Mouse (Mus musculus) midbrain, embryonic 11.5 days (tissue): ENCODE measurements around the gene Mmrn1. TPM values are rescaled to one million over a fixed set of nuclear protein-coding genes. Genes with fewer than 3 reads are reported as not detected.
A peak's percentile ranks its signal among the peaks of the same experiment; 100 is the strongest.

Experiments
- ATAC-seq: fragments of 200-750 bp; cut with Nextera tagmentation; 2 replicates; pipeline ENCODE4 v1.8.0; 2017; ENCODE audit warnings: moderate TSS enrichment, moderate library complexity; ENCODE audit not compliant: low FRiP score
- DNase-seq: peaks from one replicate; pipeline ENCODE4 v3.0.0; 2015; ENCODE audit warnings: low spot score; ENCODE audit errors: missing footprints
- H3K27ac ChIP-seq: fragments of 300-500 bp; sonication (generic); 2 replicates; pipeline ENCODE4 v1.5.1; 2014; ENCODE audit warnings: low read depth, low read length
- H3K27me3 ChIP-seq: fragments of 300-500 bp; sonication (generic); 2 replicates; pipeline ENCODE4 v1.6.1; 2014; ENCODE audit warnings: mild to moderate bottlenecking, low read length, moderate library complexity, mixed read lengths; ENCODE audit not compliant: control insufficient read depth, insufficient read depth
- H3K36me3 ChIP-seq: fragments of 300-500 bp; sonication (generic); 2 replicates; pipeline ENCODE4 v1.6.1; 2014; ENCODE audit warnings: mild to moderate bottlenecking, low read length, moderate library complexity, mixed read lengths; ENCODE audit not compliant: control insufficient read depth, insufficient read depth
- H3K4me1 ChIP-seq: fragments of 300-500 bp; sonication (generic); 2 replicates; pipeline ENCODE4 v1.6.1; 2014; ENCODE audit warnings: low read length; ENCODE audit not compliant: control insufficient read depth, insufficient read depth
- H3K4me2 ChIP-seq: fragments of 300-500 bp; sonication (generic); 2 replicates; pipeline ENCODE4 v1.6.1; 2014; ENCODE audit warnings: mild to moderate bottlenecking, moderate library complexity
- H3K4me3 ChIP-seq: fragments of 300-500 bp; sonication (generic); 2 replicates; pipeline ENCODE4 v1.5.1; 2014; ENCODE audit warnings: low read depth, low read length
- H3K9ac ChIP-seq: fragments of 300-500 bp; sonication (generic); 2 replicates; pipeline ENCODE4 v1.6.1; 2014; ENCODE audit warnings: low read length
- H3K9me3 ChIP-seq: fragments of 300-500 bp; sonication (generic); 2 replicates; pipeline ENCODE4 v1.6.1; 2016; ENCODE audit warnings: low read length; ENCODE audit not compliant: control insufficient read depth
- WGBS: fragments of 180-500 bp; shearing (Covaris S2); extraction: QIAGEN DNeasy Blood & Tissue Kit; methylation state at CpG from one replicate; pipeline ENCODE4 v1.1.7; 2014; 5-methylcytosine and 5-hydroxymethylcytosine counted together
- polyA plus RNA-seq: library from polyadenylated mRNA; unstranded; fragments of >200 nt; fragmentation: Nextera tagmentation; extraction: Ambion mirVana; gene quantifications from 2 replicates; pipeline ENCODE4 v1.2.1, GENCODE M21; 2014

The Mmrn1 gene
- polyA plus RNA-seq, 1 experiment from 2014 or later, result 5.7 TPM

DNA sequence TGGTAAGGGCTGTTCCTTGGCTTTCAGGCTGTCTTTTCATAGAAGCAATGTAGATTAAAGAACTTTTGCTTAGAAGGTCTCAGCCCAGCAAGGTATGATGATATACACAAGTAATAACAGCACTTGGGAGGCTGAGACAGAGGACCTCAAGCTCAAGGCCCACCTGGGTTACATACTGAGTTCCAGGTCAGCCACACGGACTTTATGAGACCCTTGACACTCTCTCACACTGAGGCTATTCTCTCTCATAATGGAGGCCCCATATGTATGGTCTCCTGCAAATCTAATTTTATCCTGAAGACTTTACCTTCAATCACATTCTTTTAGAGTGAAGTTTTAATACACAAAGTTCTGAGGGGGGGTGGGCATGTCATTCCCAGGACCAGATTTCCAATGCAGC is 71.6 kb downstream of the Mmrn1 start:
- ATAC-seq, result no peak
- H3K36me3 ChIP-seq, result no peaks in the 10 kb centered on the region
- H3K9ac ChIP-seq, result no peak overlapping the region
- no peak overlapping the region for H3K4me2 ChIP-seq
- WGBS, result 72% methylated on average over 1 of the region's 1 CpGs
- DNase-seq, result no peak
- H3K4me1 ChIP-seq, result no peaks in the 10 kb centered on the region; the same call in 1 of the 2 replicates
- H3K9me3 ChIP-seq, result peaks cover 3% of the 10 kb centered on the region; the same call in 1 of the 2 replicates
- H3K4me3 ChIP-seq, result no peak overlapping the region
- H3K27me3 ChIP-seq, result no peaks in the 10 kb centered on the region
- no peak overlapping the region for H3K27ac ChIP-seq

DNA sequence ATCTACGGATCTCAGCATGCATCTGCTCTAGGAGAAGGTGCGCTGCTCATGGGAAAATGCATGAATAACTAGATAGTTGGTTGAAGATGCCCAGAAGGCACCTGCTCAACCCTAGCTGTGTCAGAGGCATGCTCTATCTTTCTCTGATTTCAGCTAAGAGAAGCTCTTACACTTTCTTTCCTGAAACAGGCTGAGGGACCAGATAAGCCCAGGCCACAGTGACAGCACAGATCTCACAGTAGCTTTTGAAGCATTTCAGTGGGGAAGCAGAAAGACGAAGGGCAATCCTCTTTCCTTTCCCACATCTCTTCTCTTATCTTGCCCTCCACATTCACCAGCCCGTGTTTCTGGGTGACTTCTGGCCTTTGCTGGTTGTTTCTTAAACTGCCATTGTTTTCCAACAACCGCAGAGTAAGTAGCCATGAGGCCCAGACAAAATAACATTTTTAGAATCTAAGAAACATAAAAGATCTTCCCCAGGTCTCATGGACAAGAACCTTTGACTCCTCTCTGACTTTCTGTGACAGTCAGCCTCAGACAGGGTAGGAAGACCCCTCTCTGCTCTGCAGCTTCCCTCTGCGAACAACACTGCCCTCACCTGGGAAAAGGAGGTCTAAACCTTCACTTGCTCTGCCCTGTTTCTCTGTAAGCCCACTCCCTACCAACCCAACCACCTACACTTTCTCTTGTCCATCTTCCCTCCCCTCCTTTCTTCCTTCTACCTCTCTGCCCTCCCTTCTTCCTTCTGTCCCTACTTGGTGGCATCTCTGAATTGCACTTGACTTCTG is 76.4 kb downstream of the Mmrn1 start:
- H3K4me3 ChIP-seq, result no peak overlapping the region
- no peak overlapping the region for H3K9ac ChIP-seq
- ATAC-seq, result no peak
- H3K27ac ChIP-seq, result no peak overlapping the region
- no peak for DNase-seq
- H3K4me2 ChIP-seq, result no peak overlapping the region
- no peaks in the 10 kb centered on the region for H3K4me1 ChIP-seq
- no peaks in the 10 kb centered on the region for H3K36me3 ChIP-seq
- peaks cover 3% of the 10 kb centered on the region; the same call in 1 of the 2 replicates for H3K9me3 ChIP-seq
- 92% methylated on average over 6 of the region's 6 CpGs for WGBS
- no peaks in the 10 kb centered on the region for H3K27me3 ChIP-seq

DNA sequence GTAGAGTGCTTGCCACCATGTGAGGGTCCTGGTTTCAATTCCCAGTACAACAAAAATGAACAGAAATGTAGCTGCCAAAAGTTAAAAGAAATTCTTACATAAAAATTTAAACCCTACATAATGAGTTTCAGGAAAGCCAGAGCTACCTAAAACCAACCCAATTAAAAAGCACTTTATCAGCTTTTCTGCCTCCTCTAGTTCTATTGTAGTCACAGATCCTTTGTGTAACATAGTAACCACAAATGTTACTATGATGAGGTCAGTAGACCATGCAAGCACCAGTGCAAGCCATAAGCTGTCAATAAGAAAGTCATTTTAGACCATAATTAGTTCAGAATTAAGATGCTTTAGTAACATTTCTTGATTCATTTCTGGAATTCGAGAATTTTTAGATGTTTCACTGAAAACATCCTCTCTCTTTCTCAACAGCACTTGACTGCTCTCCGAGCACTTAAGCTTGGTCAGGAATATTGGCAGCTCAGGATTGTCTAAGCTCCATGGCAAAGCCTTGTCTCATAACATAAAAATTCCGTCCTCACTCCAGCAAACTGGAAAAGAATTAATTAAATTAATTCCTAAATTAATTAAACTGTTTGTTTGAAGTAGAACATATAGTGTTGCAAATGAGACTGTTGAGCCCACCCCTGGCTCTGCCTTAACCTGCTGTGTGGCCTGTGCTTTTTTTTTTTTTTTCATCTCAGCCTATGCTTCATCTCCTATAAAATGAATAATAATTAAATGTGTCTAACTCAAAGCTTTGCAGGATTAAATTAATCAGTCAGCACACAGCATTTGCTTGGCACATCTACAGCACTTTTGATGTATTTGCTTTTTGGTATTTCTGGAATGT is 79.4 kb downstream of the Mmrn1 start:
- Histone ChIP-seq H3K27ac (no peak overlapping the region), H3K27me3 (no peaks in the 10 kb centered on the region), H3K4me3 (no peak overlapping the region), H3K36me3 (no peaks in the 10 kb centered on the region), H3K4me1 (no peaks in the 10 kb centered on the region), H3K4me2 (no peak overlapping the region), H3K9ac (no peak overlapping the region), H3K9me3 (peaks cover 3% of the 10 kb centered on the region; the same call in 1 of the 2 replicates)
- DNase-seq (no peak), ATAC-seq (peak; percentile 59; the same call in 1 of the 2 replicates)
- WGBS, result 23% methylated on average over 3 of the region's 3 CpGs

DNA sequence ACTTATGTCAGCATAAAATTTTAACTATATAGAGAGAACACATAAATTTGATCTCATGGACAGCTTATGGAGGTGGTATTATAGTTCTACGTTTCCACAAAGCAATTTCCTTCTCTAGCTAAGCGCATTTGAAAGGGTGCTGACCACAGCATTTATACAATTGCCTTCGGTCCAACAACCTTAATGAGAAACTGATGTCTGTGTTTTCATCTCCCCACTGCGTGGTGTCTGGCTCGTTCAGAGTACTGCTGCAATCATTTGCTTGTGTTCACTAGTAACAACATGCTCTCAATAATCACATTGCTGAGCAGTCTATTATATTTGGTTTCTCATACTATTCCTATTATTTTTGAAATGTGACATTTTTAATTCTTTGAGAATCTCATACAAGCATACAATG is 89.0 kb downstream of the Mmrn1 start:
- Histone ChIP-seq H3K4me1 (no peaks in the 10 kb centered on the region), H3K4me2 (no peak overlapping the region), H3K36me3 (no peaks in the 10 kb centered on the region), H3K4me3 (no peak overlapping the region), H3K9me3 (no peaks in the 10 kb centered on the region), H3K27ac (no peak overlapping the region), H3K9ac (no peak overlapping the region), H3K27me3 (no peaks in the 10 kb centered on the region)
- ATAC-seq, result no peak
- 75% methylated on average over 5 of the region's 5 CpGs for WGBS
- no peak for DNase-seq

DNA sequence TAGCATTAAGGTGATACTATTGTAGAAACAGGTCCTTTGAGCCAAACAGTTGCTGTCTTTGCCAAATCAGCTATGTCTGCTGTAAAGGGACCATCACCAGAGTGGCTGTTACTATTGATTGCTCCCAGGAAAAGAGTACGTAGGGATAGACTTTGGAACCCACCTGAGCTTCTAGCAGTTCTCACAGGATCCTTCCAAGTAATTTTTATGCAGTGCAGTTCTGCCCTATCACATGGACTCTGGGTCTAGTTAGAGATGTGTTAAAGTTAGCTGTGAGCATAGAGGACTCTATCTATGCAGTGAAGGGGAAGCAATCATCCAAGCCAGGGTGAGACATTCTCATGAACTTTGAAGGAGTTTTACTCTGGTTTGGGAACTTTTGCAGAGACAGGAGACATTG is 94.9 kb downstream of the Mmrn1 start:
- DNase-seq, result no peak
- no peak for ATAC-seq
- Histone ChIP-seq H3K27me3 (no peaks in the 10 kb centered on the region), H3K4me2 (no peak overlapping the region), H3K4me1 (no peaks in the 10 kb centered on the region), H3K4me3 (no peak overlapping the region), H3K9me3 (no peaks in the 10 kb centered on the region), H3K36me3 (no peaks in the 10 kb centered on the region), H3K9ac (no peak overlapping the region), H3K27ac (no peak overlapping the region)
- WGBS, result 72% methylated on average over 1 of the region's 1 CpGs

DNA sequence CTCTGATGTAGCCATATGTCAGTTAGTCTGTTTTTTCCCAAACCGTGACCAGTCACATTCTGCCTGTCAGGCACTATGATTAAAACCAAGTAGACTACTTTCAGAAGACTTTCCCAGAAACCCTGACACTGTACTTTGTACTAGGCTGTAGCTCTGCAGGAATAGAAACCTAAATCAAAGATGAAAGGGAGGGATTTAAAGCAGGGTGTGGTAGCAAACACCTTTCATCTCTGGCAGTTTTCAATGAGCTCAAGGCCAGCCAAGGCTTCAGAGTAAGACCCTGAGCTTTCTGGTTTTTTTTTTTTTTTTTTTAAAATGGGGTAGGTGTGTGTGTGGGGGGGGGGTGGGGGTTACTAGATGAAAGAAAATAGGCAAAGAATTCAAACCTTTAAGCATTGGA is 96.2 kb downstream of the Mmrn1 start:
- H3K4me2 ChIP-seq, result no peak overlapping the region
- H3K36me3 ChIP-seq, result no peaks in the 10 kb centered on the region
- no peak overlapping the region for H3K27ac ChIP-seq
- H3K27me3 ChIP-seq, result no peaks in the 10 kb centered on the region
- DNase-seq, result no peak
- H3K4me3 ChIP-seq, result no peak overlapping the region
- 92% methylated on average over 1 of the region's 1 CpGs for WGBS
- H3K9ac ChIP-seq, result no peak overlapping the region
- H3K4me1 ChIP-seq, result no peaks in the 10 kb centered on the region
- H3K9me3 ChIP-seq, result no peaks in the 10 kb centered on the region
- no peak for ATAC-seq

DNA sequence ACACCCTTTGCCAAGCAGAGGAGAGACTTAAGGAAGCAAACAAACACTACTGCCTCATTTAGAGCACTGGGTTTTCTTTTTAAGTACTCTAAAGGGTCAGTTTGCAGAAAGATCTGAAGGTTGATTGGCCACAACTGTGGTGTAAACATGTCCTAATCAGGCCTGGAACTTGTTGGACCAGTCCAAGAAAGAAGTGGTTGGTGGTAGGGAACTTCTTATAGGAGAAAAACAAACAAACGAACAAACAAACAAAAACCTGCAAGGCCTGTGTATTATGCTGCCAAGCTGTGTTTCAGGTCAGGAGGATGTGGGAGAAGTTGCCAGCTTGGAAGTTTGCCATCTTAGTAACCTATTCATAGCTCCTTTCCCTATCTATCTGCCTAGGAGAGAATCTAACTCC is 108.5 kb downstream of the Mmrn1 start:
- Histone ChIP-seq H3K9ac (no peak overlapping the region), H3K27me3 (no peaks in the 10 kb centered on the region), H3K4me2 (no peak overlapping the region), H3K9me3 (no peaks in the 10 kb centered on the region), H3K4me3 (no peak overlapping the region), H3K4me1 (no peaks in the 10 kb centered on the region), H3K27ac (no peak overlapping the region), H3K36me3 (no peaks in the 10 kb centered on the region)
- DNase-seq, result no peak
- 93% methylated on average over 1 of the region's 1 CpGs for WGBS
- ATAC-seq, result no peak
